Mouse (Mus musculus) kidney, postnatal 4 days (tissue): ENCODE data around the gene Gm36210.
"Not testable (repeated sequence)": the region's sequence is repeated elsewhere in the genome, so short reads cannot be mapped to it uniquely, and the experiment has no call there.

Experiments used
- DNase-seq, 2 experiments: peaks; one replicate each; pipeline ENCODE4 v3.0.0; 2021; ENCODE audit warnings: mixed read lengths in 2 of 2

The Gm36210 gene

DNA sequence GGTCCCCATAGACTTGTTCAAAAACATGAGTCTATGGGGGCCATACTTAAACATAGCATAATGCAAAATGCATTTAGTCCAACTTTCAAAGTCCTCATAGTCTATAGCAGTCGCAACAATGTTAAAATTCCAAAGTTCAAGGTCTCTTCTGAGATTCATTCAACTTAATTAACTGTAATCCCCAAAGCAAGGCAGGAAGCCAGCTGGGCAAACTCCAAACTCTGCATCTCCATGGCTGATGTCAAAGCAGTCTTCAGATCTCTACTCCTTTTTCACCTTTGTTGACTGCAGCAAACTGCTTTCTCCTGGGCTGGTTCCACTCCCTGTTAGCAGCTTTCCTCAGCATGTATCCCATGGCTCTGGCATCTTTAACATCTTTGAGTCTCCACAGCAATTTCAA is 27.3 kb downstream of the Gm36210 start:
- not testable (repeated sequence) for DNase-seq

DNA sequence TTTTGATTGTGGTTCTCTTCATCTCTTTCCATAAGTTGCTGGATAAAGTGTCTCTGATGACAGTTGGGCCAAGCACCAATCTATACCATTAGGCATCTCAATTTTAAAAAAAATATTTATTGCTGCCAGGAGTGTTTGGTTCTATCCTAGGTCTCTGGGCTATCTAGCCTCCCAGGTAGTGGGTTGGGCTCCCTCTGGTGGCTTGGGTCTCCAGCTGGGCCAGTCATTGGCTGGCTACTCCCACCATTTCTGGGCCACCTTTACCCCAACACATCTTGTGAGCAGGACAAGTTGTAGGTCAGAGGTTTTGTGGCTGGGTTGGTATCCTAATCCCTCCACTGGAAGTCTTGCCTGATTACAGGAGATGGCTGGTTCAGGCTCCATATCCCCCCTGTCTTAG is 28.1 kb downstream of the Gm36210 start:
- DNase-seq, result peak; percentile 38 to 44

DNA sequence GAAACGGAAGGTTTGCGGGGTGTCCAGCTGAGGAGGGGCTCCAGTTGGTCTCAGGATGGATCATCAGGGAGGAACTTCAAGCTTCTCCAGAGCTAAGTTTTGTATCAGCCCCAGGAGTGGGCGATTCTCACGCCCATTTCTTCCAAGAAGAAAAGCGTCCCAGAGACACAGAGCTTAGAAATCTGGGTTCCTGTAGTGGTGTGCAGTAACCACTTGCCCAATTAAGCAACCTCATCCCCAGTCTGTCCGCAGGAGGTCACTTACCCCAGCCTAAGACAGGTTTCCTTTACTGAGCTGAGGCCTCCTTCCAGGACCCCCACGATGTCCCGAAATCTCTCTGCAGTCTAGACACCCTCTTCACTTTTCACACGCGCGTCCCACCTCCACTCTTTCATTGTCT is 29.1 kb downstream of the Gm36210 start:
- DNase-seq, result no peak

DNA sequence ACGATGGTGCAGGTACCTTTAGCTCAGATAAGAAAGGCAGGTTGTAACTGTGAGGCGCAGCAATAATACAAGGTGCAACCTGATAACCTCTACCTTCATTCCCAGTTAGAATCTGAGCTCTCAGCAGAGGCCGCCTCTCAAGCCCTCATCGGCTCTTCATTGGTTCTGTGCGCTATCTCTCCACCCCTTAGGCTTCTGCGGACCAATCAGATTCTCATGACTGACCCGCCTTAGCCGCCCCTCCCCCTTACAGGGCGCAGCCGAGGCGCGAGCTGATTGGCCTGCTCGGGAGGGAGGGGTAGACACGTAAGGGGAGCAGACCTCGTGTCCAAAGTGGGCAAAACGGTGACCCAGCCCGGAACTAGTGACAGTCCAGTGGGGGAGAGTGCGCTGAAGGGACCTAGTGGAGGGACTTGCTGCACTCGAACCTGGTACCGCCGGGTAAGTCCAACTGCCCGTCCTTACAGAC is 29.5 kb downstream of the Gm36210 start, which contains the start of gene Isoc2a:
Isoc2a (plus strand) TSS at position 401 of the 469 bp plus-strand sequence.
- DNase-seq, result peak; percentile 86 to 93

DNA sequence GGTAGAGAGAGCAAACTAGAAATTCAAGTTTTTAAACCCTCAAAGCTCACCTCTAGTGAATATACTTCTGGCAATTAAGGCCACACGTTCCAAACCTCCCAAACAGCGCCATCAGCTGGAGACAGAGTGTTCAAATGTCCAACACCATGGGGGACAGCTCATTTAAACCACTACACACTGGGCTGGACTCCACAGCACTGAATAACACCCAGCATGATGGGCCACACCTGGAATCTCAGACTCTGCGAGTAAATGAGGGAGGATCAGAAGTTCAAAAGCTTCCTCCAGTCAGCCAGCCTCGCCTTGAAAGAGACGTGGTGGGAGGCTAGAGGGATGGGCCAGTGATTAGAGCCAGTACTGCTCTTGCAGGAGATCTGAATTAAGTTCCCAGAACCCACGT is 36.2 kb downstream of the Gm36210 start, which contains the start of gene Isoc2b:
Isoc2b (minus strand) TSS at position 126 of the 400 bp plus-strand sequence.
- no peak for DNase-seq

DNA sequence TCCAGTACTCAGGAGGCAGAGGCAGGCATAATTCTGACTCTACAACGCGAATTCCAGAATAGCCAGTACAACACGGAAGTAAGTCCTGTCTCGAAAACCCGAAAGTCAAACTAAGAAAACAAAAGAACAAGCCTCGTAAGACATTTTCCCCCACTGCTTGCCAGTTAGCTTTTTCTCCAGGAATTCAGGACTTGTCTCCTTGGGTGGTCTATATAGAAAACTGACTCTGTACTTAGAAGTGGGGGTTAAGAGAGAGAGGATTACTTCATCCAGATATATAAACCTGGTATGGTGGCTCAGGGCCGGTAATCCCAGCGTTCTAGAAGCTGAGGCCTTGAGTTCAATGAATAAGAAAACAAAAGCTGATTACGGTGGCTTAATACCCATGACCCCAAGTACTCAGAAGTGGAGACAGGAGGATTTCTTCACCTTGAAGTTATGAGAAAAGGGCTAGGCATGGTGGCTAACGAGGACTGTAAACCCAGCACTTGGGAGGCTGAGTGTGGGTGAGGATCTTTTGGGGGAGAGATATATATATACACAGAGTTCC is 39.6 kb downstream of the Gm36210 start:
- no peak for DNase-seq

DNA sequence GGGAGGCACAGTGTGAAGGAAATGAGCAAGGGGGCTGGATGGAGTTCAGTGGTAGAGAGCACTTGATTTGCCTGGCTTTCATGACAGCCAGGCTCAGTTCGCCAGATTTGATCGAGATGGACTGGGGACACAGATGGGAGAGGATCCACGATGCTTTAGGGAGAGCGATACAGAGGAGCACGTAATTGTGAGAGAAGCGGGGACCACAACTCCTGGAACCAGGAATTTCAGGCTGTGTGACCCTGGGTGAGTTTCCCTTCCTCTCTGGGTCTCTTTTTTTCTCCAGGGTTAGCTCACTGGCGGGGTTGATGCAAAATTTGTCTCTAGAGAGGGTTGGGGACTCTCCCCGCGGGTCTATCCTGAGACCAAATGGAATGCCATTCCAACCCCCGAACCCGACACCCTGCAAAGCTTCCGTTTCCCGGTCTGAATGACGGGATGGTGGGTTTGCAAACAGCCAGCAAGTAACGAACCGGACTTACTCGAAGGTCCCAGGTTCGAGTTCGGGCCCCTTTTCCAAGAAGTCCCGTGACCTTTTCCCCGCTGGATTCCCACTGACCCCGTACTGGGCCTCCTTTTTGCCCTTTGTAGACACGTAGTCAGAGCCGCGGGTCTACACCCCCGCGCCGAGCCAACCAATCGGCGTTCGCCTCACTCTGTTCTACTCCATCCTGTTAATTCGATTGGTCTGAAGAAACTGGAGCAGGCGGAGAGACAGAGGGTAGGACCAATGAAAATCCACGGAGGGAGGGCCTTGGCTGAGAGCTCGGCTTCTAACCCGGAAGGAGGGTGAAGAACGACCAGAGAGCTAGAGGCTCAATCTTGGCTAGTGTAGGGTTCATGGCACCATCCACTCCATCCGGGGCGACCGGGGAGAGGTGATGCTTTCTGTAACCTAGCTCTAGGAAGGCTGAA is 40.5 kb downstream of the Gm36210 start:
- peak; percentile 96 to 97 for DNase-seq

DNA sequence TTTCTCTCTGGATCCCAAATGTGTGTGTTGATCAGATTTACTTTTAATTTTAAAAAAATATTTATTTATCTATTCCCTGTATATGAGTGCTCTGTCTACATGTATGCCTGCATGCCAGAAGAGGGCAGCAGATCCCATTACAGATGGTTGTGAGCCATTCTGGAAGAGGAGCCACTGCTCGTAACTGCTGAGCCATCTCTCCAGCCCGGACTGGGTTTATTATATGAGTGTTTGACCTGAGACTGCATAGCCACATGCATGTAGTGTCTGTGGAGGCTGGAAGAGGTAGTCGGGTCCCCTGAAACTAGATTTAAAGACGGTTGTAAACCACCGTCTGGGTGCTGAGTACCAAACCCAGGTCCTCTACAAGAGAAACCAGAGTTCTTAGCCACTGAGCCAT is 41.2 kb downstream of the Gm36210 start:
- DNase-seq, result peak; percentile 50 to 71

DNA sequence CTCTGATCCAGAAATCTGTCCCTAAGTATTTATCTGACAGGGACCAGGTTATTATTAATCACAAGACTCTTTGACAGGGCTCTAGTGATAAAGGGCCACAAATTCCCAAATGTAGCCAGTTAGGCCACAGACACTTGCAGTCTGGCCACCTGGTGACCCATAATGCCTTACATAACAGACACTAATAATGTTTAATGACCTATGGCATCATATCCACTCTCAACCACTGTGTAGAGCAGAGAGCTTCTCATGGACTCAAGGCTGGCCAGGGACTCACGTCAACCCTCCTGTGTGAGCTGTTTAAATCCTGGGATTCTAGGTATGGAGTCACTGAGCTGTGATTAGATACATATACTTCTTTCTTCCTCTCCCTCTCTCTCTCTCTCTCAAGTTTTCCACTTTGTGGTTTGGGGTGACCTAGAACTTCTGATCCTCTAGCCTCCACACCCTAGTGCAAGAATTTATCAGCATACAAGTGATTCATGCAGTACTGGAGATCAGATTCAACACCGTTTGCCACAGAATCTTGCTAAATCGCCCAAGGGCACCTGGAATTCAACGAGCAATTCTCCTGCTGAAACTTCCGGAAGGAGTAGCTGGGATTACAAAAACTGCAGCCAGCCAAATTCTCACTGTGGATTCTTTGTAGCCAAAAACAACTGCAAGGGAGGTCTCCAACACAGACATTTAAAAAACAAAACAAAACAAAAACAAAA is 42.0 kb downstream of the Gm36210 start:
- DNase-seq, result no peak

DNA sequence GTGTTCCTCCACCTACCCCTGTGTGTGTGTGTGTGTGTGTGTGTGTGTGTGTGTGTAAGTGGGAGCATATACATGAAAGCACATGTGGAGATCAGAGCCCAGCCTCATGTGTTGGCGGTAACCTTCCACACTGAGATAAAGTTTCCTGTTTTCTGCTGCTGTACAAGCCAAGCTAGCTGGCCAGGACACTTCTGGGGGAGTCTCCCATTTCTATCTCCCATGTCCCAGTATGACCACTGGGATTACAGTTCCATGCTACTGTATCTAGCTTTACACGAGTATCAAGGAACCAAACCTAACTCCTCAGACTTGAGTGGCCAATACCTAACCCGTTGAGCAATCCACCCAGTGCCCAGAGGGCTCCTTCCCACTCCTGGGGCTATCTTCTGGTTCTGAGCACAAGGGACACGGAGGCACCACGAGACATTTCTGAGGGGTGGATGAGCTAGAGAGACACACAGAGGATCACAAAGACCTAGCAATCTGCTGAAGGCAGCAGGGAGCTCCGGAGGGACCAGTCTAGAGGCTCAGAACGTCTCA is 42.7 kb downstream of the Gm36210 start:
- DNase-seq, result no peak

DNA sequence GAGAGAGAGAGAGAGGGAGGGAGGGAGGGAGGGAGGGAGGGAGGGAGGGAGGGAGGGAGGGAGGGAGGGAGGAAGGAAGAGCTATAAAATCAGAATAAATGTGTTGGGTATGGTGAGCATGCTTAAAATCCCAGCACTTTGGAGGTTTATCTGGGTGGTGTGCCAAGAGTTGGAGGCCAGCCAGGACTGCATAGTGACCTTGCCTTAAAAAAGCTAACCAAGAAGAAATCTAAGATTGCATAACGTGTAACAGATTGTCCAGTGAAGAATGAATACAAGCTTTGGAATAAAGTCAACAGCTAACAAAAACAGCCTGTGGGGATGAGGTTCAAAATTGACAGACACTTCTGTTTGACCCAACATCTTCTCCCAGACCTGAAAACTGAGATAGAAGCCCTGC is 43.3 kb downstream of the Gm36210 start:
- peak; percentile 66 to 74 for DNase-seq

DNA sequence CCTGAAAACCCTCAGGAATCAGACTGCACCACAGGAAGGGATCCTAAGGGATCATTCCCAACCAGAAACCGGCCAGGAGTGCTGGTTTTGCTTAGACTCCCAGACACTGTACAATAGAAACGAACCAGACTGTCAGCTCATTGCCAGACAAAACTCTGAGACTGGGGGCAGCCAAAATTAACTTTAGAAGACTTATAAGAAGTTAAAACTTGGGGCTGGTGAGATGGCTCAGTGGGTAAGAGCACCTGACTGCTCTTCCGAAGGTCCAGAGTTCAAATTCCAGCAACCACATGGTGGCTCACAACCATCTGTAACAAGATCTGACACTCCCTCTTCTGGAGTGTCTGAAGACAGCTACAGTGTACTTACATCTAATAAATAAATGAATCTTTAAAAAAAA is 45.4 kb downstream of the Gm36210 start:
- not testable (repeated sequence) for DNase-seq

DNA sequence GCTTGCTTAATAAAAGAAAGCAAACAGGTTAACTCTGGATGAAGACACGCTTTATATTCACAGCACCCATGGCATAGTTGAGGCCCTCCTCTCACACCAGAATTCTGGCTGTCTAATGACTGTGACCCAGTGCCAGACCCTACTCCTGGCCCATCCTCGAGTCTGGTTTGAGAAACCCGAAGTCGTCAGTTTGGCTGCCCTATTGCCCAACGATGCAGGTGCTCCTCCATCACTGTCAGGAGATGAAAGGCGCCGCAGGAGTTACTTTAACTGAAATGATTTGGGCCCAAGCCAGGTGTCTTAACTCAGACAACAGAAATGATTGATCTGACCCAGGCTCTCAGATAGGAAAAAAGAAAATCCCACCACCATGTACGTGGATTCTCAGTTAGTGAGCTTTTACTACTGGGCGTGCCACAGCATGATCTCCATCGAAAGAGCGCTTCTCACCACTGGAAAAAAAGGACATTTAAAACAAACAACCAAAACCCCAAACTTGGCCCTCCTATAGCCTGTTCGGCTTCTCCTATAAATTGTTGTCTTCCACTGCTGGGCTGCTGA is 46.8 kb downstream of the Gm36210 start:
- no peak for DNase-seq

DNA sequence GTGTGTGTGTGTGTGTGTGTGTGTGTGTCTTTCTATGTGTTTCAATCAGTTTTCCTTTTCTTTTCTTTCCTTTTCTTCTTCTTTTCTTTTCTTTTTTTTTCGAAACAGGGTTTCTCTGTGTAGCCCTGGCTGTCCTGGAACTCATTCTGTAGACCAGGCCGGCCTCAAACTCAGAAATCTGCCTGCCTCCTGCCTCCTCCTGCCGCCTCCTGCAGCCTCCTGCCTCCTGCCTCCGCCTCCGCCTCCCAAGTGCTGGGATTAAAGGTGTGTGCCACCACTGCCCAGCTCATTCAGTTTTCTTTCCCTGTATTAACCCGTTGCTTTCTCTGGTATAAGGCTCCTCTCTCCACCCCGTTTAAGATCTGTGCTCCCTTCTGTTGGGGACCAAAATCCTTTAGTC is 49.0 kb downstream of the Gm36210 start:
- DNase-seq, result peak in 1 of 2 experiments; percentile 66

DNA sequence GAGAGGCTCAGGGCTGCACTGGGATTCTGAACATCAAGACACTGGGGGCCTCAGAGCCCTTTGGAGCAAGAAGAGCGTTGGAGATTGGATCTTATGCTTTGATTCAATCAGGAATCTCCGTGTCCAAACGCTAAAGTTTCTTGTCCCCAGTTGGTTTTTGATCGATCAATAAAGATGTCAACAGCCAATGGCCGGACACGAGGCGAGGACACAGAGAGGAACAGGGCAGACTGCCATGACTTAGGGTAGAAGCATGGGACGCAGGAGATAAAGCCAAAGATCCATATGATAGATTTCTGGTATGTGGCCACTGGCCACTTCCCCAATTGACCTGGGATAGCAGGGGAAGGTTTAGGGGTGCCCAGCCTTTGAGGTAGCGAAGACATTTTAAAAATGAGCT is 49.8 kb downstream of the Gm36210 start:
- no peak for DNase-seq

DNA sequence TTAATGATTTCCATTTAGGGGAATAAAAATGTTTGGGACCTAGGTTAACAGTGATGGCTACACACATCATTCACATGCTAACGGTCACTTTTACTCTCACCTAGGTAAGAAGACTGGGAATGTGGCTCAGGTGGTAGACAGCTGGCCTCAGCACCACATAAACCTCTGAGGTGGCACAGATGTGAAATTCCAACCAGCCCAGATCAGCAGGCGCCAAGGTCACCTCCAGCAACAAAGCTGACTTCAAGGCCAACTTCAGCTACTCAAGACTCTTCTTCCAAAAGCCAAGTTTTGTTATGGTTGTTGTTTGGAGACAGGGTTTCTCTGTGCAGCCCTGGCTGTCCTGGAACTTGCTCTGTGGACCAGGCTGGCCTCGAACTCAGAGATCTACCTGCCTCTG is 52.7 kb downstream of the Gm36210 start:
- DNase-seq, result no peak

DNA sequence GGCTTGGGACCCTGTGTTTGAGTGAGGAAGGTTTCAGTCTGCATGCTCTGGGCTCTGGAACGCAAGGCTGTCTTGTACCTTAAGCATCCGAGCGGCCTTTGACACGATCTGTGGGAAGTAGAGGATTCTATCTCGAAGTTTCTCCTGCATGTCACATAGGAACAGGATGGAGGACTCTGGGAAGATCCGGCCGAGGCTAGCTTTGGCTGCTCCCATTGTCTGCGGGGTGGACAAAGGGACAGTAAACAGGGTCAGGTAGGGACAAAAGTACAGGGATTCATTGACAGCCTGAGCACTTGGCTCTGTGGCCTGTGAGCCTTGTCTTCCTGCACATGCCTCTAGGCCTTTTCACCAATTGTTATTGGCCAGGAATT is 55.0 kb downstream of the Gm36210 start:
- DNase-seq, result no peak

DNA sequence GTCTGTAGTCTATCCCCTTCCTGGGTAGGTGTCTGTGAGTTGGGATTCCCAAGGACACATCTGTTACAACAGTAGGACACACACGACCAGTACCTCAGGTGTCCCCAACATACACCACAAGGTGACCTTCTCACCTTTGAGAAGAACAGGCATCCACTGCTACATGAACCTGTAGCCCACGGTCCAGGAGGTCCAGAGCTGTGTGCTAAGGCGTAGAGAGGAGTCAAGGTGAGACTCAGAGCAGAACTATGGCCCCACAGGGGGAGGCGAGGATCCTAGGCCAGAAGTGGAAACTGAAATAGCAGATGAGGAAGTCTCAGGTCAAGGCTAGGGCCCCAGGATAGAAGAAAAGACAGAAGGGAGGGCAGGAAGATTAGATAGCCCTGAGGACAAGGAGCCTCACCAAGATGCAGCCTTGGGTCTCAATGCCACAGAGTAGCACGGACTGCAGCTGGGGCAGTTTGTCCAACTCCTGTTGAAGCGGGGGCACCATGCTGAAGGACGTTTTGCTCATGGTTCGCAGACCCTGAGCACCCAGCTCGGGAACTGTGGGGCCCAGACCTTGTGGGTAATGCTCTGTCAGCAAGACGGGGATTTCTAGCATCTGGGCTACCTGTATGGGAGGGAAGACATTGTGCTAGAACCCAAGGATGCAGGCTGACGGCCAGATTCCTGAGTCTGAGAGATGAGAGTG is 55.5 kb downstream of the Gm36210 start:
- DNase-seq, result no peak

DNA sequence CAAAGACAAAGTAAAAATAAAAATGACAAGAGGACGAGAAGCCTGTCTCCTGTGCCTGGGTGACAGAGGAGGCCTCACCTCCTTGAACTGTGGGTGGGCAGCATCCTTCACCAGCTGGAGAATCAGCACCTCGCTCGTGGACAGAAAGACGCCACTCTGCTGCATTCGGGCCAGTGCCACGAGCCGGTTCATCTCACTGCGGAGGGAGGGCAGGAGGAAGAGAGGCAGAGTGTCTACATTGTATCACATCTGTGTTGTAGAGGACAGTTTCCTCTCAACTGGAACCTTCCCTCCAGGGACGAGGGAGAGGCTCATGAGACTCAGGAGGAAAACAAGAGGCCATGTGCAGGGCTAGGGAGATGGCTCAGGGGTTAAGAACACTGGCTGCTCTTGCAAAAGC is 56.9 kb downstream of the Gm36210 start:
- no peak for DNase-seq
